Mouse (Mus musculus) stomach, postnatal 0 days (tissue): Measurements from ENCODE around the gene Eif5a2. TPM values are rescaled to one million over a fixed set of nuclear protein-coding genes. Genes with fewer than 3 reads are reported as not detected.
"Not testable (repeated sequence)": the region's sequence is repeated elsewhere in the genome, so short reads cannot be mapped to it uniquely, and the experiment has no call there.

Source experiments
- ATAC-seq: fragments of 200-750 bp; cut with Nextera tagmentation; 2 replicates; pipeline ENCODE4 v1.8.0; 2017; ENCODE audit not compliant: low FRiP score, low TSS enrichment
- DNase-seq: peaks from one replicate; pipeline ENCODE4 v3.0.0-alpha.2; 2016; ENCODE audit warnings: low spot score
- H3K27ac ChIP-seq: fragments of 300-500 bp; sonication (generic); replicated peaks from 2 replicates; pipeline ENCODE4 v1.5.1; 2014; ENCODE audit warnings: mild to moderate bottlenecking, control low read depth
- H3K27me3 ChIP-seq: fragments of 300-500 bp; sonication (generic); 2 replicates; pipeline ENCODE4 v1.6.1; 2014; ENCODE audit warnings: low read length; ENCODE audit not compliant: control insufficient read depth, insufficient read depth
- H3K36me3 ChIP-seq: fragments of 300-500 bp; sonication (generic); 2 replicates; pipeline ENCODE4 v1.6.1; 2014; ENCODE audit warnings: low read length, mixed read lengths; ENCODE audit not compliant: control insufficient read depth, insufficient read depth
- H3K4me1 ChIP-seq: fragments of 300-500 bp; sonication (generic); replicated peaks from 2 replicates; pipeline ENCODE4 v1.6.1; 2014; ENCODE audit warnings: antibody characterized with exemption; ENCODE audit not compliant: control insufficient read depth, insufficient read depth
- H3K4me2 ChIP-seq: fragments of 300-500 bp; sonication (generic); replicated peaks from 2 replicates; pipeline ENCODE4 v1.6.1; 2014; ENCODE audit warnings: low read depth, mild to moderate bottlenecking, control low read depth, moderate library complexity
- H3K4me3 ChIP-seq: fragments of 300-500 bp; sonication (generic); 2 replicates; pipeline ENCODE4 v1.5.1; 2014; ENCODE audit warnings: low read depth, low read length, control low read depth
- H3K9ac ChIP-seq: fragments of 300-500 bp; sonication (generic); 2 replicates; pipeline ENCODE4 v1.6.1; 2014; ENCODE audit warnings: mild to moderate bottlenecking, low read length, control low read depth, mixed read lengths
- H3K9me3 ChIP-seq: fragments of 300-500 bp; sonication (generic); 2 replicates; pipeline ENCODE4 v1.6.1; 2016; ENCODE audit warnings: low read length; ENCODE audit not compliant: control insufficient read depth
- CTCF ChIP-seq: IDR thresholded peaks from 2 replicates; pipeline ENCODE4 v1.5.1; 2016; ENCODE audit warnings: antibody characterized with exemption, low read depth, mild to moderate bottlenecking, moderate library complexity
- EP300 ChIP-seq: optimal IDR thresholded peaks from 2 replicates; pipeline ENCODE3; 2016; ENCODE audit warnings: antibody characterized with exemption
- WGBS: fragments of 180-500 bp; shearing (Covaris S2); extraction: QIAGEN DNeasy Blood & Tissue Kit; methylation state at CpG from one replicate; pipeline ENCODE4 v1.1.7; 2014; 5-methylcytosine and 5-hydroxymethylcytosine counted together
- polyA plus RNA-seq: library from polyadenylated mRNA; unstranded; fragments of >200 nt; fragmentation: Nextera tagmentation; extraction: Ambion mirVana; gene quantifications from 2 replicates; pipeline ENCODE4 v1.2.1, GENCODE M21; 2015

The Eif5a2 gene
- polyA plus RNA-seq, 1 experiment from 2014 or later, result 1.5 TPM

GRCm38 (mm10) chr3:28772919-28773318 is 8.2 kb upstream of the Eif5a2 start:
- not testable (repeated sequence) for DNase-seq, ATAC-seq, H3K27me3 ChIP-seq, H3K9me3 ChIP-seq, H3K9ac ChIP-seq, H3K4me3 ChIP-seq, H3K4me1 ChIP-seq, H3K27ac ChIP-seq, H3K4me2 ChIP-seq, H3K36me3 ChIP-seq
- 64% methylated on average over 4 of the region's 4 CpGs for WGBS
- TF ChIP-seq CTCF, result peak; percentile 6; the same call in 1 of the 2 replicates

DNA sequence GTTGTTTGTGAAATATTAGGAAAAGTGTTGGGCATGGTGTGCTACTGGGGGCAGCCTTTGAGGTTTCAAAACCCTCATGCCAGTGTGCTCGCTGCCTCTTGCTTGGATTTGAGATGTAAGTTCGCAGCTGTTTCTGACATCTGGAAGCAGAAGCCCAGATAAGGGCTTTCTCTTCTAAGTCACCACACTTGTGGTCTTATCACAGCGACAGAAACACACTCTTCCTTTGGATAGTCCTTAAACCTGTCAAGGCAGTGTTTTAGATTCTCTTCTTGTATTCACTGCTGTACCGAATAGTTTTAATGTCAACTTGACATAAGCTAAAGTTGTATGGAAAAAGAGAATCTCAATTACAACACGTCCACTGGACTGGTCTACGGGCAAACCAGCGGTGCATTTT is 5.7 kb upstream of the Eif5a2 start:
- H3K36me3 ChIP-seq, result no peaks in the 10 kb centered on the region
- H3K4me2 ChIP-seq, result no peak overlapping the region
- no peak for DNase-seq
- H3K4me3 ChIP-seq, result no peak overlapping the region
- no peak for ATAC-seq
- no peaks in the 10 kb centered on the region for H3K9me3 ChIP-seq
- no peak overlapping the region for H3K9ac ChIP-seq
- no peak for TF ChIP-seq EP300
- no peak for TF ChIP-seq CTCF
- H3K27ac ChIP-seq, result no peak overlapping the region
- H3K27me3 ChIP-seq, result no peaks in the 10 kb centered on the region
- 86% methylated on average over 7 of the region's 7 CpGs for WGBS
- H3K4me1 ChIP-seq, result no peaks in the 10 kb centered on the region

DNA sequence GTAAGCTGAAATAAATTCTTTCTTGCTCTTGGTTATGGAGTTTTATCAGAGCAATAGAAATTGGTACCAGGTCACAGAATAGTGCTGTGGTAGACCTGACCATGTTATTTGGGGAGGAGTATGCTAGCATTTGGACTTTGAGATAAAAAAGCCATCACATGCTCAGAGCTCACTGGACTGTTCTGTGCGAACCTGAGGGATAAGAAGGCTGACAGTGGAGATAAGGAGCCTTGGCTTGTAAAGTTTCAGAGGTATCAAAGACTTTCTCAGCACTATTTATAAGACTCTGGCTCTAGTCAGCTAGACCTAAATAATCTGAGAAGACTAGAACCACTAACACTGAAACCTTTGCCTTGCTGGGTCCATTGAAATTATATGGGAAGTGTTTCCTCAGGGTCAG is 5.1 kb upstream of the Eif5a2 start:
- no peaks in the 10 kb centered on the region for H3K9me3 ChIP-seq
- no peak overlapping the region for H3K4me2 ChIP-seq
- H3K9ac ChIP-seq, result no peak overlapping the region
- DNase-seq (no peak), ATAC-seq (no peak)
- H3K4me3 ChIP-seq, result no peak overlapping the region
- TF ChIP-seq EP300, result no peak
- no peak for TF ChIP-seq CTCF
- H3K4me1 ChIP-seq, result no peaks in the 10 kb centered on the region
- no peaks in the 10 kb centered on the region for H3K36me3 ChIP-seq
- H3K27me3 ChIP-seq, result no peaks in the 10 kb centered on the region
- 62% methylated on average over 1 of the region's 1 CpGs for WGBS
- no peak overlapping the region for H3K27ac ChIP-seq

DNA sequence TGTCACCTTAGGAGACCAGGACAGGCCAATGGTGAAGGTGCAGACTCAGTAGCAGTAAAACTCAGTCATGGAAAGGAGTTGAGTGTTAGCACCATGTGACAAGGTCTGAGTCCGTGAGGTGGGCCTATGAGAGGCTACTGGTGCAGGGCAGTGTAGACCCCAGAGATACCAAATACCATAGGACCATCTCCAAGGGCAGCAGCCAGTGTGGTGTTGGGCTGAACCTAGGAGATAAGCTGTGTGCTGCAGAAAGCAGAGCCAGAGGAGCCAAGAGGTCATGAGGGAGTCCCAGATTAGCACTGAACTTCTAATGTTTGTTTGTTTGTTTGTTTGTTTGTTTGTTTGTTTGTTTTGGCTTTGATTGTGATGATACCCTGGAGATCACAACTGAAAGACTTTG is 4.6 kb upstream of the Eif5a2 start:
- H3K4me2 ChIP-seq, result no peak overlapping the region
- H3K27ac ChIP-seq, result no peak overlapping the region
- no peaks in the 10 kb centered on the region for H3K9me3 ChIP-seq
- H3K27me3 ChIP-seq, result no peaks in the 10 kb centered on the region
- no peaks in the 10 kb centered on the region for H3K4me1 ChIP-seq
- H3K4me3 ChIP-seq, result no peak overlapping the region
- no peaks in the 10 kb centered on the region for H3K36me3 ChIP-seq
- TF ChIP-seq EP300 (no peak), CTCF (no peak)
- no peak overlapping the region for H3K9ac ChIP-seq
- ATAC-seq (no peak), DNase-seq (no peak)
- WGBS, result 73% methylated on average over 1 of the region's 1 CpGs

DNA sequence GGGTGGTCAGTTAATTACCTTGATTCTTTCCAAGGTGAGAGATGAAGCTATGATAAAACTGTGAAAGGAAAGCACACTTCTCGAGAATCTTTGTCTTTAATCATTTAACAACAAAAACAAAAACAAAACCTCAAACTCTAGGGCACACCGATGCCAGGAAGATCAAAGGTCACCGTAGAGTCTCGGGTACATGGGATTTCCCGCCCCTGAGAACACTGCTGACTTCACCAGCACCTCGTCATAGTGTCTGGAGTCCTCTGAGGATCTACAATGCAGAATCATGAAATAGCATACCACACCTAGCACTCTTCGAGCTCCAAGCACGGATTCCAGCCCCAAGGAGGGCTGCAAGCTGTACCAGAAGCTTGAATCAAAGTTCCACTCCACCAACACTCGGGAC is 565 bp upstream of the Eif5a2 start:
- Histone ChIP-seq H3K36me3 (no peaks in the 10 kb centered on the region), H3K9me3 (no peaks in the 10 kb centered on the region), H3K27ac (no peak overlapping the region), H3K27me3 (no peaks in the 10 kb centered on the region), H3K4me2 (peak overlapping the region; percentile 99), H3K4me3 (peak overlapping the region; percentile 63; the same call in 1 of the 2 replicates), H3K9ac (no peak overlapping the region), H3K4me1 (no peaks in the 10 kb centered on the region)
- 77% methylated on average over 9 of the region's 9 CpGs for WGBS
- TF ChIP-seq CTCF (no peak), EP300 (no peak)
- DNase-seq (no peak), ATAC-seq (no peak)

DNA sequence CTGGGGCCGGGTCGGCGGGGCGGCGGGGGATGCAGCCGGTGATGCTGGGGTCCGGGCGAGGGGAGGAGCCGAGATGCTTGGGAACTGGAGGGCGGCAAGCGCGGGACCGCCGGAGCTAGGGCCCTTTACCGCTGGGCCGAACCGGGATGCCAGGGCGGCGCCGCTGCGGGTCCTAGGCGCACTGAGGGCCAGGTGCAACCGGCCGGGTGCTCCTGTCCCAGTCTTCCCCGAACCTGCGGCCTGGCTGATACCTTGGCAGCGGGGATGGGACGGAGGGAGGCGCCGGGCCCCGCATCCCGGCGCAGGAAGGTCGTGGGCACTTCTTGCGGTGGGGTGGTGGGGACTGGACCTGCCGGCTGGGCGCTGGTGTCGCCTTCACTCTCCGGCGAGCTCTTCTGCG is 346 bp downstream of the Eif5a2 start:
- TF ChIP-seq EP300 (no peak), CTCF (no peak)
- 2% methylated on average over 38 of the region's 41 CpGs for WGBS
- H3K27ac ChIP-seq, result no peak overlapping the region

More for the DNA sequence above, 346 bp downstream of the Eif5a2 start:
- no peaks in the 10 kb centered on the region for H3K27me3 ChIP-seq
- no peak for DNase-seq
- H3K4me1 ChIP-seq, result no peaks in the 10 kb centered on the region
- no peak; the same call in 1 of the 2 replicates for ATAC-seq
- peak overlapping the region; percentile 99 for H3K4me2 ChIP-seq
- peak overlapping the region; percentile 63 for H3K4me3 ChIP-seq
- peak overlapping the region; percentile 68 for H3K9ac ChIP-seq
- H3K36me3 ChIP-seq, result no peaks in the 10 kb centered on the region
- no peaks in the 10 kb centered on the region for H3K9me3 ChIP-seq
